ENCODE assay signal across 26 mouse cellular contexts in genomic region chr5:35889641-35890040, GRCm38 (mm10). TPM values are rescaled to one million over a fixed set of nuclear protein-coding genes. Genes with fewer than 3 reads are reported as not detected.
DNase-seq lines count a peak whose midpoint lies in the region; ATAC-seq lines count a peak whose summit lies in the region.
"Had no signal": no experiment of that assay in that cellular context is flagged by ENCODE, and none has a peak within 500 bp of the region (broad histone marks: within the 10 kb centered on the region; RNA-seq: fewer than 3 reads in every experiment).

No protein-coding gene starts in this region.

- no peaks in the 10 kb centered on the region for H3K9me3 ChIP-seq in embryonic facial prominence, embryonic 15.5 days (replicated peaks)
- no peaks in the 10 kb centered on the region for H3K9me3 ChIP-seq in kidney, embryonic 15.5 days (replicated peaks)
- H3K9me3 ChIP-seq: forebrain, embryonic 12.5 days; hindbrain, embryonic 10.5 days; hindbrain, embryonic 13.5 days; intestine, embryonic 15.5 days had no signal

- peak; percentile 51 for DNase-seq in retina, postnatal 1 day
- no peak for DNase-seq in retina, embryonic 14.5 days (ENCODE audit: low spot score)
- peak; percentile 53 for DNase-seq in NIH3T3 (ENCODE audit: low read depth)
- no peak for DNase-seq in ovary, postnatal 14 days (ENCODE audit: low spot score)
- DNase-seq: adrenal gland, adult 8-10 months; adrenal gland, postnatal 25 days; cerebellum, adult 18-20 months; cerebellum, adult 9-11 months; cerebellum, postnatal 25 days; gastrocnemius, adult 2 months; gastrocnemius, postnatal 14 days; heart, adult 11 months; heart, postnatal 36 days; kidney, adult 11 months had no signal

- H3K4me3 ChIP-seq in embryonic facial prominence, embryonic 15.5 days (replicated peaks), result no peak overlapping the region
- no peak overlapping the region for H3K4me3 ChIP-seq in kidney, embryonic 15.5 days (replicated peaks)
- H3K4me3 ChIP-seq: erythroblast, embryonic 14.5 days; forebrain, embryonic 12.5 days; gastrocnemius, adult 2 months; hindbrain, embryonic 10.5 days; hindbrain, embryonic 13.5 days; intestine, embryonic 15.5 days had no signal

- H3K27ac ChIP-seq in embryonic facial prominence, embryonic 15.5 days (replicated peaks), result peak overlapping the region; percentile 17; the same call in 1 of the 2 replicates
- H3K27ac ChIP-seq in kidney, embryonic 15.5 days, result no peak overlapping the region
- H3K27ac ChIP-seq: forebrain, embryonic 12.5 days; gastrocnemius, adult 2 months; hindbrain, embryonic 10.5 days; hindbrain, embryonic 13.5 days; intestine, embryonic 15.5 days had no signal

- WGBS in embryonic facial prominence, embryonic 15.5 days, result 26% methylated on average over 2 of the region's 2 CpGs
- WGBS in kidney, embryonic 15.5 days, result 53% methylated on average over 2 of the region's 2 CpGs

- no peak overlapping the region for H3K4me2 ChIP-seq in embryonic facial prominence, embryonic 15.5 days (replicated peaks)
- no peak overlapping the region for H3K4me2 ChIP-seq in kidney, embryonic 15.5 days
- H3K4me2 ChIP-seq: forebrain, embryonic 12.5 days; heart, embryonic 11.5 days; hindbrain, embryonic 13.5 days; intestine, embryonic 15.5 days had no signal

- H3K27me3 ChIP-seq in embryonic facial prominence, embryonic 15.5 days, result 0 out of 2 replicates have a peak, but pooled peaks cover 7% of the 10 kb centered on the region
- H3K27me3 ChIP-seq in kidney, embryonic 15.5 days, result peaks cover 4% of the 10 kb centered on the region; the same call in 1 of the 2 replicates
- H3K27me3 ChIP-seq: hindbrain, embryonic 13.5 days; intestine, embryonic 15.5 days had no signal

- no peak for ATAC-seq in embryonic facial prominence, embryonic 15.5 days (ENCODE audit: insufficient number of reproducible peaks, low FRiP score, low TSS enrichment, low read depth)
- no peak for ATAC-seq in kidney, embryonic 15.5 days (replicated peaks; ENCODE audit: low FRiP score)
- ATAC-seq: activated CD4-positive, CD25-positive, alpha-beta regulatory T cell, adult 4 months; forebrain, postnatal 0 days; hindbrain, embryonic 16.5 days; intestine, embryonic 15.5 days had no signal

- H3K4me1 ChIP-seq in embryonic facial prominence, embryonic 15.5 days, result peaks cover 19% of the 10 kb centered on the region
- peaks cover 14% of the 10 kb centered on the region for H3K4me1 ChIP-seq in kidney, embryonic 15.5 days

- no peaks in the 10 kb centered on the region for H3K36me3 ChIP-seq in embryonic facial prominence, embryonic 15.5 days
- no peaks in the 10 kb centered on the region for H3K36me3 ChIP-seq in kidney, embryonic 15.5 days
- H3K36me3 ChIP-seq: forebrain, embryonic 12.5 days; G1E; hindbrain, embryonic 10.5 days; hindbrain, embryonic 13.5 days; intestine, embryonic 15.5 days had no signal

- no peak overlapping the region for H3K9ac ChIP-seq in embryonic facial prominence, embryonic 15.5 days
- no peak overlapping the region for H3K9ac ChIP-seq in kidney, embryonic 15.5 days
- H3K9ac ChIP-seq: forebrain, embryonic 12.5 days; forebrain, postnatal 0 days; hindbrain, embryonic 13.5 days; intestine, embryonic 15.5 days had no signal

RNA-seq across cellular contexts. Expression of gene Afap1, which starts 3.5 kb away (rescaled TPM):
- 24.6 and 25.6 TPM in 2 replicates for polyA plus RNA-seq in embryonic facial prominence, embryonic 15.5 days (2015; fragmentation: Nextera tagmentation; extraction: Ambion mirVana)
- 24.7 and 25.4 TPM in 2 replicates for polyA plus RNA-seq in kidney, embryonic 15.5 days (2015; fragmentation: Nextera tagmentation; extraction: Ambion mirVana)
- polyA plus RNA-seq: G1E had no signal

Comparison
In these comparisons a context has a peak if more than half of its experiments do, and no peak if none do; other contexts are left out.
1. DNase-seq: peak in retina, postnatal 1 day (single experiment) and NIH3T3 (single experiment); none in retina, embryonic 14.5 days (single experiment) and ovary, postnatal 14 days (single experiment).